Mouse (Mus musculus): ENCODE measurements at regions not wholly inside any gene's neighbourhood (a gene's known extent, or its start where the extent isn't known, plus 50 kb on each side); places are given as distances from the start of the nearest gene placed in this dataset.

DNA sequence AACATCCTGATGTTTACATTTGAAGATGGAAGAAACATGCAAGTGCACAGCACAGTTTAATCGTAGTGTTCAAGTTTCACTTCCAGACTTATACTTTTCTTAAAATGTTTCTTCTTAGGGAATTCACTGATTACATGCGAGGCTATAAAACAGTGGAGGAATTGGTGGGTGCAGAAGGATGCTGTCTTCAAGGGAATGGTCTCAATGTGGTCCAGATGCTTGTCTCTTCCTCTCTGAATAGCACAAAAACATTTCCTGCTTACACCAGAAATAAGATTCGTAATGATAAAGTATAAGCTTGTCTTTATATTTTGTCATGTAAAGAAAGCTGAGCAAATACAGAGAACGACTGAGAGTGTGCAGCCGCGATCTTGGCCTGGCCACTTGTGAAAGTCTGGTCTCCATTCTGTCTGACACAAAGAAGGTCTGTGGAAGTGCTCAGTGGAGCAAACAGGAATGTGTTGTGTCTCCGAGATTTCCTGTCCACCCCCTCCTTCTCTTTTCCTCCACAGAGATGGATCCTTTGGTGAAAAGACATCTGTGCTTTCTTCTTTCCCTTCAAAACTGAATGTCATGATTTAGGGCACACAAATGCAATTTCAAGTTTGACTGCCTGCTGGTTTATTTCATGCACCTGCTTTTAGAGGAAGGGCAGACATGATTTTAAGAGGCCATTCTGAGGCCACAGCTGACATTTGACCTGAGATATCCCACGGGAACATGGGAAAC is 346.1 kb upstream of the Rgmb start:
- DNase-seq (ENCODE audit: low spot score) (peak; percentile 61), ATAC-seq (replicated peaks; ENCODE audit: low FRiP score, low TSS enrichment, low read depth) (peak; percentile 89)
- peak overlapping the region; percentile 7; the same call in 1 of the 2 replicates for H3K27ac ChIP-seq (ENCODE audit: low read depth)
- no peaks in the 10 kb centered on the region for H3K9me3 ChIP-seq (ENCODE audit: control insufficient read depth, low read length)
- 24% methylated on average over 8 of the region's 8 CpGs for WGBS
- H3K9ac ChIP-seq (ENCODE audit: low read length) = no peak overlapping the region
- H3K36me3 ChIP-seq (ENCODE audit: control insufficient read depth, insufficient read depth, low read length) = no peaks in the 10 kb centered on the region
- no peaks in the 10 kb centered on the region for H3K27me3 ChIP-seq (replicated peaks; ENCODE audit: control insufficient read depth, insufficient read depth, low read length)
- H3K4me2 ChIP-seq (ENCODE audit: low read length) = no peak overlapping the region
- H3K4me3 ChIP-seq (ENCODE audit: low read depth, low read length) = no peak overlapping the region
- H3K4me1 ChIP-seq (replicated peaks; ENCODE audit: control insufficient read depth, insufficient read depth, low read length) = 0 out of 2 replicates have a peak, but pooled peaks cover 2% of the 10 kb centered on the region

DNA sequence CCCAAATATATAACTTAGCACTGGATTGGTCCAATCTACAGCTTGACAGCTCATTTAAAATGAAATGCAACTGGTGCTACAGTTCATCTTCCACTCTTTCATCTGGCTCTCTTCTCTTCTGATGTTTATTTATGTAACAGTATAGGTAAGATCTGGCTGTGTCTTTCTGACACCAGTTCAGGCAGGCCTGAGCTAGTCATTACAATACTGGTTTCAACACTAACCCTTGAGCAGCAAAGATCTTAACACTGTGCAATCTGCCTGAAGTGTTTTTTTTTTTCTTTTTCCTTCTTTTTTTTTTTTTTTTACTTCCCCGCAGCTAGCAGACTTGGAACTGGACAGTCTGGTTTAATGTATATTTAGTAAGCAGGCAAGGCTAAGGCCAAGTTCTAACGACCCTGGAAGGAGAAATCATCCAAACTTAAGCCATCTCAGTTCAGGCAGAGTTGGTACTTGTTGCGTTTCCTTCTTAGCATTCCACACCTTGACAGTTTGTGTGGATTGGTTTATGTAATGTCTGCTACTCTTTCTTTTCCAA is 342.8 kb upstream of the Rgmb start:
- no peak for ATAC-seq (replicated peaks; ENCODE audit: low FRiP score, low TSS enrichment, low read depth)
- 29% methylated on average over 3 of the region's 3 CpGs for WGBS
- no peak overlapping the region for H3K27ac ChIP-seq (ENCODE audit: low read depth)

DNA sequence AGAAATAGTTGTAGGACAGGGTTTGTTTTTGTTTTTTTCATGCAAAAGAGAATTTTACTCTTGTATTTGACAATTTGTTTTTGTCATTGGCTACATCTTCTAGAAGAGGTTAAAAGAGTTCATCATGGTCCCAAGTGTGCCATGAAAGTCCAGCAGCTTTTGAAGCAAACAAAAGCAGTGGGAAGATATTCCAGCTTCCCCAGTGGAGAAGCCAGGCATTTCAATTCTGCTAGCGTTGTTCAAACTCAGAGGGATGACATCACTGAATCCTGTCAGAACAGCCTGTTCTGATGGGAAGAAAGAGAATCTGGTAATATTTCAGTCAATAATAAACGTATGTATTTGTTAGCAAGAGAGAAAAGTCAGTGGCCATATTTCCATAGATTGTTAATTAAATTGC is 335.9 kb upstream of the Rgmb start:
- H3K4me3 ChIP-seq (ENCODE audit: low read depth, low read length) = no peak overlapping the region
- no peak overlapping the region for H3K27ac ChIP-seq (ENCODE audit: low read depth)
- ATAC-seq (replicated peaks; ENCODE audit: low FRiP score, low TSS enrichment, low read depth) (no peak), DNase-seq (ENCODE audit: low spot score) (no peak)
- H3K27me3 ChIP-seq (replicated peaks; ENCODE audit: control insufficient read depth, insufficient read depth, low read length) = no peaks in the 10 kb centered on the region
- H3K36me3 ChIP-seq (ENCODE audit: control insufficient read depth, insufficient read depth, low read length) = no peaks in the 10 kb centered on the region
- no peak overlapping the region for H3K9ac ChIP-seq (ENCODE audit: low read length)
- H3K4me1 ChIP-seq (replicated peaks; ENCODE audit: control insufficient read depth, insufficient read depth, low read length) = no peaks in the 10 kb centered on the region
- H3K9me3 ChIP-seq (ENCODE audit: control insufficient read depth, low read length) = no peaks in the 10 kb centered on the region
- no peak overlapping the region for H3K4me2 ChIP-seq (ENCODE audit: low read length)
- 59% methylated on average over 2 of the region's 2 CpGs for WGBS

More for the DNA sequence above, 342.8 kb upstream of the Rgmb start:
- H3K9ac ChIP-seq (ENCODE audit: low read length) = no peak overlapping the region
- no peak for DNase-seq (ENCODE audit: low spot score)
- no peak overlapping the region for H3K4me2 ChIP-seq (ENCODE audit: low read length)
- no peak overlapping the region for H3K4me3 ChIP-seq (ENCODE audit: low read depth, low read length)
- no peaks in the 10 kb centered on the region for H3K27me3 ChIP-seq (replicated peaks; ENCODE audit: control insufficient read depth, insufficient read depth, low read length)
- H3K9me3 ChIP-seq (ENCODE audit: control insufficient read depth, low read length) = no peaks in the 10 kb centered on the region
- H3K4me1 ChIP-seq (replicated peaks; ENCODE audit: control insufficient read depth, insufficient read depth, low read length) = 0 out of 2 replicates have a peak, but pooled peaks cover 2% of the 10 kb centered on the region
- no peaks in the 10 kb centered on the region for H3K36me3 ChIP-seq (ENCODE audit: control insufficient read depth, insufficient read depth, low read length)

DNA sequence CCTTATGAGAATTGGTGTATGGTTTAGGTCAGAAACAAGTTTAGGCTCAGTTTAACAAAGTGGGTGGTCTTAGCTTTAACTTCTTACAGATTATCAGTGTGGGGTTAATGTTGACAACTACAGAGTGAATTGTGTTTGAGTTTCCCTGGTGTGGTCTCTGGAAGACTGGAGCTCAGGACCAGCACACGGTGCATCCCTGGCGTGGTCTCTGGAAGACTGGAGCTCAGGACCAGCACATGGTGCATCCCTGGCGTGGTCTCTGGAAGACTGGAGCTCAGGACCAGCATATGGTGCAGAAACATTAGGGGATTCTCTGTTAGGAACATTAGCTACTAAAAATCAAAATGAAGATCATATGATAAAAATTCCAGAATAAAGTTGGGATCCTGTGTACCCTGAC is 327.3 kb upstream of the Rgmb start:
- no peak overlapping the region for H3K4me3 ChIP-seq (ENCODE audit: low read depth, low read length)
- ATAC-seq (replicated peaks; ENCODE audit: low FRiP score, low TSS enrichment, low read depth) = no peak
- no peak overlapping the region for H3K9ac ChIP-seq (ENCODE audit: low read length)
- H3K4me2 ChIP-seq (ENCODE audit: low read length) = no peak overlapping the region
- 0 out of 2 replicates have a peak, but pooled peaks cover 3% of the 10 kb centered on the region for H3K4me1 ChIP-seq (replicated peaks; ENCODE audit: control insufficient read depth, insufficient read depth, low read length)
- no peaks in the 10 kb centered on the region for H3K27me3 ChIP-seq (replicated peaks; ENCODE audit: control insufficient read depth, insufficient read depth, low read length)
- no peaks in the 10 kb centered on the region for H3K36me3 ChIP-seq (ENCODE audit: control insufficient read depth, insufficient read depth, low read length)
- 52% methylated on average over 3 of the region's 3 CpGs for WGBS
- H3K9me3 ChIP-seq (ENCODE audit: control insufficient read depth, low read length) = no peaks in the 10 kb centered on the region
- DNase-seq (ENCODE audit: low spot score) = no peak
- H3K27ac ChIP-seq (ENCODE audit: low read depth) = 0 out of 2 replicates have a peak overlapping the region, but pooled peaks have one; percentile 6

DNA sequence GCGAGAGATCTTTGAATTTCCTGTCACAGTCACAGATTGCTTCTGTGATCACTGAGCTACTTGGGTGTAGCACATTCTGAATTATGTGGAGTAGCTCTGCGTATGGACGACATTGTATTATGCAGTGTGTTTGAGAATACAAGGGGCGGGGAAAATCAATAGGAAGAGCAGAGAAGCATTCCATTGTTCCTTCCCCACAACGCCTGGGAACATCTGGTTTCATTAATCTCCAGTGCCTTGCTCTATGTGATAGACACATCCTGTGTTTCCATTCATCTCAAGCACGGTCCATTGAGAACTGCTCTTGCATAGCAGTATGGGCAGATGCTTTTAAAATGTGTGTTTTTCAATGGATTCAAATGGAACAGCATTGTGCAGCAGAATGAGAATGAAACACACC is 326.9 kb upstream of the Rgmb start:
- H3K4me1 ChIP-seq (replicated peaks; ENCODE audit: control insufficient read depth, insufficient read depth, low read length) = 0 out of 2 replicates have a peak, but pooled peaks cover 3% of the 10 kb centered on the region
- H3K4me3 ChIP-seq (ENCODE audit: low read depth, low read length) = no peak overlapping the region
- WGBS = 47% methylated on average over 6 of the region's 6 CpGs
- ATAC-seq (replicated peaks; ENCODE audit: low FRiP score, low TSS enrichment, low read depth) (no peak), DNase-seq (ENCODE audit: low spot score) (no peak)
- no peak overlapping the region for H3K9ac ChIP-seq (ENCODE audit: low read length)
- H3K27ac ChIP-seq (ENCODE audit: low read depth) = 0 out of 2 replicates have a peak overlapping the region, but pooled peaks have one; percentile 6
- no peaks in the 10 kb centered on the region for H3K36me3 ChIP-seq (ENCODE audit: control insufficient read depth, insufficient read depth, low read length)
- H3K9me3 ChIP-seq (ENCODE audit: control insufficient read depth, low read length) = no peaks in the 10 kb centered on the region
- no peak overlapping the region for H3K4me2 ChIP-seq (ENCODE audit: low read length)
- H3K27me3 ChIP-seq (replicated peaks; ENCODE audit: control insufficient read depth, insufficient read depth, low read length) = no peaks in the 10 kb centered on the region

DNA sequence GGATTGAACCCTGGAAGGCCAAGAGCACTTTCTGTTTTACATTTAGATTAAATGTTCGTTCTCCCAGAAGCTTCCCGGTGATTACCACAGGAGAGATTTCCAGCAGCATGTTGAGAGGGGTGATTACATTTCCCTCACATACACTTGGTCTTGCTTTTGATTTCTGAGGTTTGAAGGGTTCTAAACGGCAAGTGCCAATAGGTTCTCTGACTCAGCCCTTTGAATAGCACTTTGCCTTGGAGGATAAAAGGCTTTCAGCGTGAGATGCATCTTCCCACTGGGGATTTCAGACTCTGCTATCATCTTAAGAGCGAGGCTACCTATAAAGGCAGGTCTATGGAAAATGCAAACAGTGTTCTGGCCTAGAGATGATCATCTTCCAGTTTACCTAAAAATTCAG is 326.3 kb upstream of the Rgmb start:
- Histone ChIP-seq H3K9ac (ENCODE audit: low read length) (no peak overlapping the region), H3K4me3 (ENCODE audit: low read depth, low read length) (no peak overlapping the region), H3K27me3 (replicated peaks; ENCODE audit: control insufficient read depth, insufficient read depth, low read length) (no peaks in the 10 kb centered on the region), H3K4me2 (ENCODE audit: low read length) (no peak overlapping the region), H3K4me1 (replicated peaks; ENCODE audit: control insufficient read depth, insufficient read depth, low read length) (0 out of 2 replicates have a peak, but pooled peaks cover 3% of the 10 kb centered on the region), H3K36me3 (ENCODE audit: control insufficient read depth, insufficient read depth, low read length) (no peaks in the 10 kb centered on the region), H3K27ac (ENCODE audit: low read depth) (no peak overlapping the region), H3K9me3 (ENCODE audit: control insufficient read depth, low read length) (no peaks in the 10 kb centered on the region)
- DNase-seq (ENCODE audit: low spot score) (no peak), ATAC-seq (replicated peaks; ENCODE audit: low FRiP score, low TSS enrichment, low read depth) (no peak)
- 75% methylated on average over 5 of the region's 5 CpGs for WGBS

DNA sequence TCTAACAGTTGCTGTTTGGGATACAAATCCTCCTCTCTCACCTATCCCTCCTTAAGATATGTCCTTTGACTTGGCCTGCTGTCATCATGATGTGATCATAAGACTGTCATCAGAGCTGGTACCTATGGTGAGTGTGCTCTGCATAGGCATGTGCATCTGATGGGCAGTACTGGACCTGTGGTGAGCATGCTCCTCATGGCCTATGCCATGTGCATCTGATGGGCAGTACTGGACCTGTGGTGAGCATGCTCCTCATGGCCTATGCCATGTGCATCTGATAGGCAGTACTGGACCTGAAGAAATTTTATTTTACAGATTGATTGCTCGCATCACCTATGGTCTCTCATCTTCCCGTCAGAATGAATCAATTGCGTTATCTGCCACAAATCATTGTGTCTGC is 325.8 kb upstream of the Rgmb start:
- no peak overlapping the region for H3K4me2 ChIP-seq (ENCODE audit: low read length)
- no peak overlapping the region for H3K4me3 ChIP-seq (ENCODE audit: low read depth, low read length)
- H3K27ac ChIP-seq (ENCODE audit: low read depth) = no peak overlapping the region
- H3K4me1 ChIP-seq (replicated peaks; ENCODE audit: control insufficient read depth, insufficient read depth, low read length) = 0 out of 2 replicates have a peak, but pooled peaks cover 3% of the 10 kb centered on the region
- ATAC-seq (replicated peaks; ENCODE audit: low FRiP score, low TSS enrichment, low read depth) (0 out of 2 replicates have a peak, but pooled peaks have one; percentile 47), DNase-seq (ENCODE audit: low spot score) (no peak)
- no peaks in the 10 kb centered on the region for H3K9me3 ChIP-seq (ENCODE audit: control insufficient read depth, low read length)
- WGBS = 82% methylated on average over 3 of the region's 3 CpGs
- no peaks in the 10 kb centered on the region for H3K27me3 ChIP-seq (replicated peaks; ENCODE audit: control insufficient read depth, insufficient read depth, low read length)
- no peak overlapping the region for H3K9ac ChIP-seq (ENCODE audit: low read length)
- H3K36me3 ChIP-seq (ENCODE audit: control insufficient read depth, insufficient read depth, low read length) = no peaks in the 10 kb centered on the region

DNA sequence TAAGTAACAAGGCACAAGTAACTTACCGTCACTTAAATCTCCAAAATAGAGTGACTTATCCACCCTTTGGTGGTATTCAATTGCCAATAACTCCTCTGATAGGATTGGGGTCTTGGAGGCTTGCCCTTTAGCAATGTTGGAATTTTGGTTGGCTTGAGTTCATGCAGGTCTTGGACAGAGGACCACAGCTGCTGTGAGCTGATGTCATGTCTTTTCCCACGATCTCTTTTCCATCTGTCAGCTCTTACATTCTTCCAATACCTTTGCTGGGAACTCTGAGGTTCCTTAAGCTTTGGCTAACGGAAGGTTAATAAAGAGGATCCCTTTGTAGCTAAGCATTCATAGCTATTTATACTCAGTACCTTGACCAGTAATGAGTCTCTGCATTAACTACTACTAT is 324.7 kb upstream of the Rgmb start:
- no peak overlapping the region for H3K4me3 ChIP-seq (ENCODE audit: low read depth, low read length)
- ATAC-seq (replicated peaks; ENCODE audit: low FRiP score, low TSS enrichment, low read depth) (no peak), DNase-seq (ENCODE audit: low spot score) (no peak)
- 76% methylated on average over 3 of the region's 3 CpGs for WGBS
- H3K36me3 ChIP-seq (ENCODE audit: control insufficient read depth, insufficient read depth, low read length) = no peaks in the 10 kb centered on the region
- H3K4me2 ChIP-seq (ENCODE audit: low read length) = no peak overlapping the region
- H3K27ac ChIP-seq (ENCODE audit: low read depth) = no peak overlapping the region
- no peaks in the 10 kb centered on the region for H3K9me3 ChIP-seq (ENCODE audit: control insufficient read depth, low read length)
- no peaks in the 10 kb centered on the region for H3K27me3 ChIP-seq (replicated peaks; ENCODE audit: control insufficient read depth, insufficient read depth, low read length)
- H3K4me1 ChIP-seq (replicated peaks; ENCODE audit: control insufficient read depth, insufficient read depth, low read length) = 0 out of 2 replicates have a peak, but pooled peaks cover 3% of the 10 kb centered on the region
- no peak overlapping the region for H3K9ac ChIP-seq (ENCODE audit: low read length)
